Mouse (Mus musculus) CH12.LX (cell line): Measurements from ENCODE around the gene Zfp830. TPM values are rescaled to one million over a fixed set of nuclear protein-coding genes. Genes with fewer than 3 reads are reported as not detected.
A peak's percentile ranks its signal among the peaks of the same experiment; 100 is the strongest.

Source experiments
- DNase-seq: peaks from one replicate; pipeline ENCODE4 v3.0.0-alpha.2; 2013; ENCODE audit errors: extremely low read depth
- H3K27ac ChIP-seq: 2 replicates; pipeline ENCODE4 v1.5.1; 2012; ENCODE audit warnings: low read depth, mild to moderate bottlenecking, control low read depth, moderate library complexity; ENCODE audit not compliant: insufficient read depth
- H3K27me3 ChIP-seq: replicated peaks from 2 replicates; pipeline ENCODE3; 2012; ENCODE audit warnings: inconsistent platforms
- H3K36me3 ChIP-seq, 2 experiments: replicated peaks in 1 of 2; 2 replicates each; pipeline versions ENCODE3 to v1.6.1; 2012; ENCODE audit warnings: inconsistent platforms in 1 of 2, low read length in 1 of 2, mild to moderate bottlenecking in 1 of 2, mixed read lengths in 1 of 2, moderate library complexity in 1 of 2; ENCODE audit not compliant: control insufficient read depth in 1 of 2, insufficient read depth in 1 of 2
- H3K4me1 ChIP-seq, 2 experiments: 2 replicates each; pipeline ENCODE4 v1.6.1; 2012; ENCODE audit warnings: inconsistent platforms in 1 of 2, moderate library complexity in 1 of 2; ENCODE audit not compliant: insufficient read depth in 2 of 2, control insufficient read depth in 1 of 2
- H3K4me2 ChIP-seq: 2 replicates; pipeline ENCODE4 v1.6.1; 2012; ENCODE audit warnings: low read depth, mild to moderate bottlenecking, control low read depth; ENCODE audit not compliant: poor library complexity, insufficient read depth, severe bottlenecking
- H3K4me3 ChIP-seq, 3 experiments: fragments of 150-350 bp in 1 of 3; sonication (generic) in 1 of 3; replicated peaks in 1 of 3; 2 replicates each; pipeline versions ENCODE3 to v1.5.1; 2011 to 2012; ENCODE audit warnings: low read depth in 2 of 3, low read length in 2 of 3, mild to moderate bottlenecking in 2 of 3, moderate library complexity in 2 of 3, control low read depth in 1 of 3, improper control_type of control experiment in 1 of 3, inconsistent platforms in 1 of 3, mixed read lengths in 1 of 3; ENCODE audit not compliant: poor library complexity in 1 of 3
- H3K79me2 ChIP-seq: replicated peaks from 2 replicates; pipeline ENCODE4 v1.6.1; 2012; ENCODE audit warnings: mild to moderate bottlenecking, moderate library complexity; ENCODE audit not compliant: control insufficient read depth, poor library complexity, insufficient read depth, severe bottlenecking; ENCODE audit errors: extremely low read depth
- H3K9ac ChIP-seq: 2 replicates; pipeline ENCODE4 v1.6.1; 2012; ENCODE audit warnings: low read depth, mild to moderate bottlenecking, control low read depth, moderate library complexity; ENCODE audit not compliant: insufficient read depth
- H3K9me3 ChIP-seq: replicated peaks from 2 replicates; pipeline ENCODE3; 2012; ENCODE audit warnings: low read length, inconsistent platforms, mixed read lengths
- BHLHE40 ChIP-seq: IDR thresholded peaks from 2 replicates; pipeline ENCODE4 v1.6.1; 2011; ENCODE audit warnings: mild to moderate bottlenecking, low read depth, low read length, improper control_type of control experiment
- CHD1 ChIP-seq: IDR thresholded peaks from 2 replicates; pipeline ENCODE4 v1.6.1; 2012; ENCODE audit warnings: low read depth, low read length, improper control_type of control experiment, inconsistent platforms
- CHD2 ChIP-seq: IDR thresholded peaks from 2 replicates; pipeline ENCODE4 v1.6.1; 2011; ENCODE audit warnings: low read length, improper control_type of control experiment
- CTCF ChIP-seq, 2 experiments: IDR thresholded peaks in 1 of 2; conservative IDR thresholded peaks in 1 of 2; 2 replicates each; pipeline ENCODE4 v1.5.1; 2011 to 2012; ENCODE audit warnings: low read depth in 2 of 2, low read length in 2 of 2, improper control_type of control experiment in 1 of 2, inconsistent platforms in 1 of 2, mild to moderate bottlenecking in 1 of 2, moderate library complexity in 1 of 2
- E2F4 ChIP-seq: IDR thresholded peaks from 2 replicates; pipeline ENCODE4 v1.6.1; 2011; ENCODE audit warnings: low read depth, low read length, improper control_type of control experiment; ENCODE audit not compliant: insufficient replicate concordance
- ELF1 ChIP-seq: IDR thresholded peaks from 2 replicates; pipeline ENCODE4 v1.6.1; 2014; ENCODE audit warnings: low read depth, mild to moderate bottlenecking, inconsistent platforms, low read length, improper control_type of control experiment
- EP300 ChIP-seq: IDR thresholded peaks from 2 replicates; pipeline ENCODE4 v1.6.1; 2011; ENCODE audit warnings: low read length, improper control_type of control experiment
- ETS1 ChIP-seq: conservative IDR thresholded peaks from 2 replicates; pipeline ENCODE4 v1.6.1; 2012; ENCODE audit warnings: low read depth, mild to moderate bottlenecking, inconsistent platforms, low read length, improper control_type of control experiment, moderate library complexity
- GABPA ChIP-seq: IDR thresholded peaks from 2 replicates; pipeline ENCODE4 v1.6.1; 2012; ENCODE audit warnings: low read depth, low read length, improper control_type of control experiment, inconsistent platforms; ENCODE audit not compliant: insufficient replicate concordance
- HCFC1 ChIP-seq: IDR thresholded peaks from 2 replicates; pipeline ENCODE4 v1.6.1; 2012; ENCODE audit warnings: low read depth, mild to moderate bottlenecking, inconsistent platforms, low read length, improper control_type of control experiment
- IRF4 ChIP-seq: IDR thresholded peaks from 2 replicates; pipeline ENCODE4 v1.6.1; 2014; ENCODE audit warnings: low read depth, mild to moderate bottlenecking, inconsistent platforms, low read length, improper control_type of control experiment
- JUN ChIP-seq: IDR thresholded peaks from 2 replicates; pipeline ENCODE4 v1.6.1; 2011; ENCODE audit warnings: low read depth, mild to moderate bottlenecking, low read length, improper control_type of control experiment, moderate library complexity; ENCODE audit not compliant: insufficient read depth
- JUND ChIP-seq: conservative IDR thresholded peaks from 2 replicates; pipeline ENCODE4 v1.6.1; 2011; ENCODE audit warnings: low read depth, low read length, improper control_type of control experiment
- KAT2A ChIP-seq: IDR thresholded peaks from 2 replicates; pipeline ENCODE4 v1.6.1; 2012; ENCODE audit warnings: low read length, improper control_type of control experiment, inconsistent platforms; ENCODE audit not compliant: insufficient replicate concordance
- MAFK ChIP-seq: IDR thresholded peaks from 2 replicates; pipeline ENCODE4 v1.6.1; 2011; ENCODE audit warnings: low read length, improper control_type of control experiment; ENCODE audit not compliant: insufficient replicate concordance
- MAX ChIP-seq: IDR thresholded peaks from 2 replicates; pipeline ENCODE4 v1.6.1; 2011; ENCODE audit warnings: low read length, improper control_type of control experiment
- MAZ ChIP-seq: IDR thresholded peaks from 2 replicates; pipeline ENCODE4 v1.6.1; 2012; ENCODE audit warnings: low read depth, mild to moderate bottlenecking, inconsistent platforms, low read length, improper control_type of control experiment, moderate library complexity
- MEF2A ChIP-seq: IDR thresholded peaks from 2 replicates; pipeline ENCODE4 v1.6.1; 2014; ENCODE audit warnings: low read depth, mild to moderate bottlenecking, inconsistent platforms, low read length, improper control_type of control experiment, borderline replicate concordance
- MXI1 ChIP-seq: IDR thresholded peaks from 2 replicates; pipeline ENCODE4 v1.6.1; 2011; ENCODE audit warnings: mild to moderate bottlenecking, low read depth, low read length, improper control_type of control experiment
- MYC ChIP-seq: IDR thresholded peaks from 2 replicates; pipeline ENCODE4 v1.6.1; 2011; ENCODE audit warnings: low read depth, mild to moderate bottlenecking, improper control_type of control experiment, low read length
- NELFE ChIP-seq: IDR thresholded peaks from 2 replicates; pipeline ENCODE4 v1.6.1; 2011; ENCODE audit warnings: low read depth, low read length, improper control_type of control experiment
- NRF1 ChIP-seq: IDR thresholded peaks from 2 replicates; pipeline ENCODE4 v1.6.1; 2014; ENCODE audit warnings: low read depth, mild to moderate bottlenecking, inconsistent platforms, low read length, improper control_type of control experiment, moderate library complexity
- PAX5 ChIP-seq: IDR thresholded peaks from 2 replicates; pipeline ENCODE4 v1.6.1; 2012; ENCODE audit warnings: low read length, inconsistent platforms, mixed read lengths
- POLR2A ChIP-seq: IDR thresholded peaks from 2 replicates; pipeline ENCODE4 v1.6.1; 2011; ENCODE audit warnings: low read depth, mild to moderate bottlenecking, improper control_type of control experiment, low read length
- POLR2AphosphoS2 ChIP-seq: IDR thresholded peaks from 2 replicates; pipeline ENCODE4 v1.6.1; 2011; ENCODE audit warnings: low read depth, low read length, improper control_type of control experiment
- RAD21 ChIP-seq: IDR thresholded peaks from 2 replicates; pipeline ENCODE4 v1.6.1; 2011; ENCODE audit warnings: low read depth, mild to moderate bottlenecking, low read length, improper control_type of control experiment, moderate library complexity
- RCOR1 ChIP-seq: conservative IDR thresholded peaks from 2 replicates; pipeline ENCODE4 v1.6.1; 2012; ENCODE audit warnings: low read depth, mild to moderate bottlenecking, inconsistent platforms, low read length, improper control_type of control experiment
- SIN3A ChIP-seq: IDR thresholded peaks from 2 replicates; pipeline ENCODE4 v1.6.1; 2012; ENCODE audit warnings: low read length, improper control_type of control experiment, inconsistent platforms
- SMC3 ChIP-seq: IDR thresholded peaks from 2 replicates; pipeline ENCODE4 v1.6.1; 2011; ENCODE audit warnings: low read depth, low read length, improper control_type of control experiment
- TBP ChIP-seq: conservative IDR thresholded peaks from 2 replicates; pipeline ENCODE4 v1.6.1; 2011; ENCODE audit warnings: low read depth, low read length, improper control_type of control experiment
- TCF12 ChIP-seq: IDR thresholded peaks from 2 replicates; pipeline ENCODE4 v1.6.1; 2014; ENCODE audit warnings: low read depth, mild to moderate bottlenecking, inconsistent platforms, low read length, improper control_type of control experiment
- UBTF ChIP-seq: IDR thresholded peaks from 2 replicates; pipeline ENCODE4 v1.6.1; 2012; ENCODE audit warnings: low read depth, mild to moderate bottlenecking, inconsistent platforms, low read length, improper control_type of control experiment, moderate library complexity
- USF1 ChIP-seq: IDR thresholded peaks from 2 replicates; pipeline ENCODE4 v1.6.1; 2014; ENCODE audit warnings: low read depth, mild to moderate bottlenecking, inconsistent platforms, low read length, improper control_type of control experiment
- USF2 ChIP-seq: conservative IDR thresholded peaks from 2 replicates; pipeline ENCODE4 v1.6.1; 2011; ENCODE audit warnings: low read depth, low read length, improper control_type of control experiment
- ZC3H11A ChIP-seq: IDR thresholded peaks from 2 replicates; pipeline ENCODE4 v1.6.1; 2012; ENCODE audit warnings: low read depth, mild to moderate bottlenecking, inconsistent platforms, low read length, improper control_type of control experiment
- ZKSCAN1 ChIP-seq: IDR thresholded peaks from 2 replicates; pipeline ENCODE4 v1.6.1; 2012; ENCODE audit warnings: low read depth, inconsistent platforms, low read length, improper control_type of control experiment, borderline replicate concordance
- ZMIZ1 ChIP-seq: IDR thresholded peaks from 2 replicates; pipeline ENCODE4 v1.6.1; 2012; ENCODE audit warnings: low read depth, mild to moderate bottlenecking, inconsistent platforms, low read length, improper control_type of control experiment
- ZNF384 ChIP-seq: IDR thresholded peaks from 2 replicates; pipeline ENCODE4 v1.6.1; 2012; ENCODE audit warnings: low read depth, low read length, improper control_type of control experiment, inconsistent platforms
- dilution Hi-C: fragments of 300-500 bp; cut with MboI; formaldehyde crosslinking; loops from 2 replicates; pipeline ENCODE4 v1.14.3; 2020; ENCODE audit warnings: low sequenced_read_pairs; ENCODE audit not compliant: extremely low pct_unique_long_range_greater_than_20kb, extremely low pct_ligation_motif_present
- in situ Hi-C: fragments of 300-500 bp; cut with MboI; formaldehyde crosslinking; loops from 3 replicates; pipeline ENCODE4 v1.14.3; 2019; ENCODE audit warnings: low sequenced_read_pairs, low pct_ligation_motif_present, low pct_unique_long_range_greater_than_20kb, mixed read lengths
- polyA plus RNA-seq: library from polyadenylated mRNA; unstranded; fragments of >175 nt; gene quantifications from 2 replicates; pipeline ENCODE4 v1.2.1, GENCODE M21; 2012; ENCODE audit warnings: low read depth; ENCODE audit not compliant: insufficient read length
- total RNA-seq, 2 experiments: library from RNA; depleted of rRNA; stranded (reverse); fragments of 300-350 nt in 1 of 2; fragments of >200 nt in 1 of 2; gene quantifications; 2 replicates each; pipeline ENCODE4 v1.2.3; 2012 to 2014

Gene Zfp830
- total RNA-seq (2012; rRNA removed), result 32.4 and 39.9 TPM in 2 replicates
- 28.7 and 29.9 TPM in 2 replicates for total RNA-seq (2014; rRNA removed)
- polyA plus RNA-seq, result 38.7 and 44.2 TPM in 2 replicates

DNA sequence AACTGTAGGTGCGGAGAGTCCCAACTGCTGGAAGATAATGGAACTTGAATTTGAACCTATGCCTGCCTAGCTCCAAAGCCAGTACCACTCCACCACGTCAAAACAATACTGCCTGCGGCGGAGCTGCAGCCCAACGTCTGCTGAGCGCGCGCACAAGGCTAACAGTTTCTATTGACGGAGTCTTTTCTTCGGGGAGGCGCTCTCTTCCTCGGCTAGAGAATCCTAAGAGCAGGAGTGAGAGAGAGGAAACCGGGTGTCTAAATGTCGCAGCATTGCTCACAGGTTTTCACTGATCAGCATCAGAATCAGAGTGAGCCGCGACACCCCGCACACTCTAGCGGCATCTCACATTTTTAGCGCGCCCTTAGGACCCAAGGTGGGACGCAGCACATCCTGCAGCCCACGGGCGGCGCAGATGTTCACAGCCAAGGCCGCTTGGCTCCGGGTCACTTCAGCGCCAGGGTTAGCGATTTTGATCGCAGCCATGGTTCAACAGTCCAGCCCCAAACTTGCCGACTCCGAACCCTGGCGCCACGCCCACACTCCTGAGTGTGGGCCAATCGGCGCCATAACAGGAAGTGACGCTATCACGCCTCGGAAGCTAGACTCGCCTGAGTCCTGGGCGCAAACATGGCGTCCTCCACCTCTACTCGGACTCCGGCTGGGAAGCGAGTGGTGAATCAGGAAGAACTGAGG lies at the start of gene Zfp830, which contains the start of gene Cct6b:
Gene Zfp830, plus strand, starts transcription at position 604 of the 696 bp plus-strand sequence.
Gene Cct6b, minus strand, starts transcription at position 580 of the 696 bp plus-strand sequence.
- dilution Hi-C loops (no loop called here), in situ Hi-C loops (loop anchor here (25.0 kb wide), 1 partner anchor 423 kb away; the partner anchor contains the start of genes Slfn3 and Slfn4)
- Histone ChIP-seq H3K4me1 (peaks cover 0 to 28% of the 10 kb centered on the region in 2 experiments; a peak in 2 of 4 replicates), H3K9me3 (peaks cover 6% of the 10 kb centered on the region), H3K9ac (peak within 1 kb of the TSS; percentile 89), H3K4me3 (peak within 1 kb of the TSS; percentile 89 to 96 (median 91)), H3K27ac (peak within 1 kb of the TSS; percentile 95), H3K36me3 (peaks cover 4 to 21% of the 10 kb centered on the region in 2 experiments), H3K27me3 (no peaks in the 10 kb centered on the region), H3K4me2 (peak within 1 kb of the TSS; percentile 99), H3K79me2 (peaks cover 29% of the 10 kb centered on the region)
- DNase-seq, result peak; percentile 98
- no peak for TF ChIP-seq ZNF384
- TF ChIP-seq ZMIZ1, result peak; percentile 95
- TF ChIP-seq USF2, result no peak
- TF ChIP-seq RAD21, result no peak
- peak; percentile 82 for TF ChIP-seq JUN
- peak; percentile 72; the same call in 1 of the 2 replicates for TF ChIP-seq MEF2A
- peak; percentile 56 for TF ChIP-seq EP300
- peak; percentile 91 for TF ChIP-seq TBP
- TF ChIP-seq SMC3, result no peak
- TF ChIP-seq E2F4, result peak; percentile 67; the same call in 1 of the 2 replicates
- TF ChIP-seq CHD2, result peak; percentile 5; the same call in 1 of the 2 replicates
- no peak for TF ChIP-seq CHD1
- TF ChIP-seq POLR2A, result peak; percentile 99
- no peak for TF ChIP-seq ZC3H11A
- peak; percentile 58; the same call in 1 of the 2 replicates for TF ChIP-seq MYC
- TF ChIP-seq USF1, result no peak
- TF ChIP-seq SIN3A, result peak; percentile 80
- peak; percentile 99 for TF ChIP-seq NELFE
- TF ChIP-seq MAFK, result no peak
- peak; percentile 93 for TF ChIP-seq POLR2AphosphoS2
- TF ChIP-seq CTCF (conservative IDR thresholded peaks at IDR 0.05 in 1 of 2, IDR thresholded peaks at IDR 0.05 in 1 of 2; ENCODE audit: low read depth in 2 of 2, low read length in 2 of 2), result no peak
- peak; percentile 67; the same call in 1 of the 2 replicates for TF ChIP-seq BHLHE40
- TF ChIP-seq MAX, result peak; percentile 46; the same call in 1 of the 2 replicates
- no peak; the same call in 1 of the 2 replicates for TF ChIP-seq ETS1
- TF ChIP-seq PAX5, result no peak
- peak; percentile 83; the same call in 1 of the 2 replicates for TF ChIP-seq UBTF
- TF ChIP-seq ELF1, result peak; percentile 84
- TF ChIP-seq IRF4, result peak; percentile 98
- peak; percentile 66 for TF ChIP-seq NRF1
- peak; percentile 86 for TF ChIP-seq JUND
- peak; percentile 94 for TF ChIP-seq TCF12
- peak; percentile 66; the same call in 1 of the 2 replicates for TF ChIP-seq KAT2A
- no peak; the same call in 1 of the 2 replicates for TF ChIP-seq GABPA
- no peak for TF ChIP-seq MAZ
- 0 out of 2 replicates have a peak, but pooled peaks have one; percentile 59 for TF ChIP-seq RCOR1
- no peak for TF ChIP-seq ZKSCAN1
- peak; percentile 82 for TF ChIP-seq HCFC1
- TF ChIP-seq MXI1, result peak; percentile 58; the same call in 1 of the 2 replicates
